Mouse (Mus musculus): ENCODE results near the gene Kcnq1. TPM values are rescaled to one million over a fixed set of nuclear protein-coding genes. Genes with fewer than 3 reads are reported as not detected.

Kcnq1 gene
- polyA plus RNA-seq, 1 experiment from 2014 or later: 6.5 TPM

DNA sequence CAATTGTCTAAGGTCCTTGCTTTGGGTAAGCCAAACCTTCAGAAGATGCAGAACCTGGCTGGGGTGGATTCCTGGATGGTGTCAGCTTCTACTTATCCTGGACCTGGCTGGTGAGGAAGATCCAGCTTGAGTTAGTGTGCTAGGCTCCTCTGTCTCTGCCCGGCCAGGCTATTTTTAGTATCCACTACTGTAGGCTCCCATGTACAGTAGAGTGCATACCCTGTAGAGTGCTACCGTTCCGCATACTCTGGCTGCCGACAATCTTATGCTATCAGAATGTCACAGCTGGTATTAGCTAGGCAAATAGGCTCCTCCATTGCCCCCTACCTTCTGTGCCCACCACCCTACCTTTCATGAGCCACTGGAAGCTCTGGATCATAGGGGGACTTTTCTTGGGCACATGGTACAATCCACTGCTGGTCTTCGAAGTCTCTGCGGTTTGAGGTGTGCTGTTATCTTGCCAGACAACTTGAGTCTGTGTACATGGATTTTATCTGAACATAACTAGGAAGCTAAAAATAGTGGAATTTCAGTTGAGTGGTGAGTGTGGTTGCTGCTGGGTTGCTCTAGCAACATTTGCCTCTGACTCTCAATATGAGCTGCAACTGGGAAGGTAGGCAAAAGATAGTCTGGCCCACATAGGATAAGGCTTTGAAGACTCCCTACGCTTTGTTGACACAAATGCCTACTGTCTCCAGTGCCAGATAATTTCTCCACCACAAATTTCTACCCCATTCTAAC, 258.1 kb downstream of the Kcnq1 start:
- H3K4me1 ChIP-seq: peaks cover 42% of the 10 kb centered on the region
- H3K27ac ChIP-seq: no peak overlapping the region
- WGBS: 93% methylated on average over 7 of the region's 7 CpGs
- H3K9me3 ChIP-seq (replicated peaks): no peaks in the 10 kb centered on the region
- ATAC-seq (replicated peaks; ENCODE audit: low FRiP score): no peak
- H3K4me3 ChIP-seq (replicated peaks): no peak overlapping the region
- no peaks in the 10 kb centered on the region for H3K27me3 ChIP-seq
- H3K36me3 ChIP-seq: no peaks in the 10 kb centered on the region
- H3K4me2 ChIP-seq: no peak overlapping the region
- H3K9ac ChIP-seq: no peak overlapping the region

DNA sequence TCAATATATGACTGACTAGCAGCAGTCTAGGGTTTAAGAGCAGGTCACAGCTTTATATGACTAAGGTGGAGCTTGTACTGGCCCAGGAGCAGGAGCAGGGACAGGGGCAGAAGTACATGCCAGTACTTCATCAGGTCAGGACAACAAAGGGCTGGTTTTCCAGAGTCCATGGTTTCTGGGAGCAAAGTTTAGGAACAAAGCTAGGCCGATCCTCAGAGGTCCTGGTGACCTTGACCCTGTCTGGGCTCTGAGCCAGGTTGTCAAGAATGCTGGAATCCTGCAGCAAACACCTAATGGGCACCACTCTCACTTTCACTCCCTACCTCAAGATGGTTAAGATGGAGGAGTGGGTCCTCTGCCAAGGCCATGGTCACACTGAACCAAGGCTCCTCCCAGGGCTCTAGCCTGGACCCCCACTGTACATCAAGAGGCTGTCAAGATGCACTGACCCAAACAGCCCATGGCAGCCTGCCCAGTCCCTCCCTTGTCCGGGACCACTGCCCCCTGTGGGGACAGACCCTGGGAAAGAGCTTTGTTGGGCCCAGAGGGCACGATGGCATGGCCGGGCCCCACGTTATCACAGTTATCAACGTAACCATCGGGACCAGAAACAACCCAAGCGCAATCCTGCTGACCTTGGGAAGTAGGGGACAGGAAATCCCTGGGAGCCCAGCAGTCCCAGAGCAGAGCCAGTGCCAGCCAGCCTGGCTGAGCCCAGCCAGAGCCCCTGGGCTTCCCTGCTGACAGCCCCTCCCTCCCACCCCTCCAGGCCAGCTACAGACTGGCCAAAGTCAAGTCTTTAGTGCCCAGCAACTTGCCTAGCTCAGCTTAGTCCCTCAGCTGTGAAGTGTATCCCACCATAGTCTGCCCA, 259.0 kb downstream of the Kcnq1 start:
- ATAC-seq (replicated peaks; ENCODE audit: low FRiP score): peak; percentile 56; the same call in 1 of the 2 replicates
- 47% methylated on average over 8 of the region's 8 CpGs for WGBS
- no peak overlapping the region for H3K27ac ChIP-seq
- H3K9ac ChIP-seq: no peak overlapping the region
- no peak overlapping the region for H3K4me2 ChIP-seq
- H3K4me3 ChIP-seq (replicated peaks): no peak overlapping the region
- no peaks in the 10 kb centered on the region for H3K27me3 ChIP-seq
- H3K4me1 ChIP-seq: peaks cover 42% of the 10 kb centered on the region
- no peaks in the 10 kb centered on the region for H3K9me3 ChIP-seq (replicated peaks)
- no peaks in the 10 kb centered on the region for H3K36me3 ChIP-seq

DNA sequence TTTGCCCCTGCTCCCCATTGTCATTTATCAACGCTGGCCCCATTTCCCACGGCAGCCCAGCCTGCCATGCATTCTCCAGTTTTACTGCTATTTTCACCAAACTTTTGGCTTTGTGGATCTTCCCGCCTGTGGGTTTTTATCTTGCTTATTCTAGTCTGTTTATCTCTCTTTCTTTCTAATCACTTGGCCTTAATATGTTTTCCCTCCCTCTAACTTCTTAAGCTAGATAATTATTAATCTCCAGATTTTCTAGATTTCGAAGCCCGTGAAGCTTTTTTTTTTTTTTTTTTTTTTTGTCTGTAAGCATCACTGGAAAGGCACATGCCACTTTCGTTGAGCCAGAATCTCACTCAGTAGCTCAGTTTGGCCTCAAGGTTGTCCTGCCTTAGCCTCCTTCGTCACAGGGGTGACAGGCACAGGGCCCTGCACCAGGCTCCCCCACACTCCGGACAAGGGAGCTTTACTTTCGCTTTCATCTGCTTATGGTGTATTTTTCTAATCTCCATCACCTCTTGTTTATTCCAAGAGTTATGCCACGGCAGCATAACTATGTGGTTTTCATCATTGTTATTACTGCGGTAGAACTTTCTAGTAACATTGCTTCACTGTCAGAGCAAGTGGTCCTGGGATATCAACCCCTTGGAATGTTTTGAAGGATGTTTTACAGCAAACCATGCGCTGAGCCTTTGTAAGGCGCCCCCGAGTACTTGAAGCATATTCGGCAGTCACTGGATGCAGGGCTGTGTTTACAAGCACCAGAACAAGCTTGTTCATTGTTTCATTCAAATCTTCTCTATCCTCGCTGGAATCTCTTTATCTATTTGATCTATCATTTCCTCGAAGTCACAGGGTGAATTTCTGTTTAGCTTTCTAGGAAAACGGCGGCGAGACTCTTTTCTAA, 261.5 kb downstream of the Kcnq1 start:
- peak overlapping the region; percentile 34 for H3K4me2 ChIP-seq
- peak overlapping the region; percentile 37 for H3K27ac ChIP-seq
- H3K4me3 ChIP-seq (replicated peaks): no peak overlapping the region
- WGBS: 49% methylated on average over 20 of the region's 20 CpGs
- H3K27me3 ChIP-seq: no peaks in the 10 kb centered on the region
- ATAC-seq (replicated peaks; ENCODE audit: low FRiP score): no peak
- no peak overlapping the region for H3K9ac ChIP-seq
- no peaks in the 10 kb centered on the region for H3K36me3 ChIP-seq
- H3K9me3 ChIP-seq (replicated peaks): no peaks in the 10 kb centered on the region
- H3K4me1 ChIP-seq: peaks cover 45% of the 10 kb centered on the region

DNA sequence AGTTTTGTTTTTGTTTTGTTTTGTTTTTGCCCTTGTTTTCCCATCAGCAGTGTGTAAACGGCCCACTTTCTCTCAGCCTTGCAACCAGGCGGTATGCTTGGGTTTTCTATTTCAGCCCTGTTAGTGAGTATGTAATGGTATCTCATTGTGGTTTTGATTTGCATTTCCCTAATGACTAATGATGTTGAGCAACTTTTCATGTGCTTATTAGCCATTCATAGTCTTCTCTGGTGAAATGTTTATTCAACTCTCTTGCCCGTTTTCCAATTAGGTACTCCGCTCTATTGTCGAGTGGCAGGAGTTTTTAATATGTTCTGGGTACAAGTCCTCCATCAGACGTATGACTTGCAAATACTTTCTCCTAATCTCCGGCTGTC, 262.1 kb downstream of the Kcnq1 start:
- no peaks in the 10 kb centered on the region for H3K9me3 ChIP-seq (replicated peaks)
- no peaks in the 10 kb centered on the region for H3K36me3 ChIP-seq
- H3K4me3 ChIP-seq (replicated peaks): no peak overlapping the region
- H3K9ac ChIP-seq: no peak overlapping the region
- peak overlapping the region; percentile 34; the same call in 1 of the 2 replicates for H3K4me2 ChIP-seq
- ATAC-seq (replicated peaks; ENCODE audit: low FRiP score): no peak
- peak overlapping the region; percentile 37; the same call in 1 of the 2 replicates for H3K27ac ChIP-seq
- WGBS: 64% methylated on average over 7 of the region's 7 CpGs
- H3K27me3 ChIP-seq: no peaks in the 10 kb centered on the region
- H3K4me1 ChIP-seq: peaks cover 51% of the 10 kb centered on the region

DNA sequence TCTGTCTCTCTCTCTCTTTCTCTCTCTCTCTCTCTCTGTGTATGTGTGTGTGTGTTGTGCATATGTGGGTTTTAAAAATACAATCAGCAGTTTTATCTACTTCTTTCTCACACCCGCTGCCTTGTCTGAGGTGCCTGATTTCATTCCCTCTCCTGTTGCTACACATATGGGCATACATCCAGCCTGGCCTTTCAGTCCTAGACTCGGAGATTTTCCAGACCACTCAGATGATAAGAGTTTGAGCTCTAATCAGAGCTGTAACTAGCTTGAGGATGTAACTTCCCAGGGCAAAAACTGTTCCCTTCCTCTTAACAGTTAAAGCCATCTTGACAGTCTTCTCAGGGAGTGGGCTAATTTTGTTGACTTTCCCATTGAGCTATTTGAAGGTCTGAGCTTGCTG, 265.2 kb downstream of the Kcnq1 start:
- no peak overlapping the region for H3K4me2 ChIP-seq
- no peak overlapping the region for H3K4me3 ChIP-seq (replicated peaks)
- peaks cover 41% of the 10 kb centered on the region for H3K4me1 ChIP-seq
- WGBS: 66% methylated on average over 2 of the region's 2 CpGs
- ATAC-seq (replicated peaks; ENCODE audit: low FRiP score): no peak
- H3K27ac ChIP-seq: no peak overlapping the region
- H3K36me3 ChIP-seq: no peaks in the 10 kb centered on the region
- H3K9me3 ChIP-seq (replicated peaks): no peaks in the 10 kb centered on the region
- no peak overlapping the region for H3K9ac ChIP-seq
- H3K27me3 ChIP-seq: 0 out of 2 replicates have a peak, but pooled peaks cover 4% of the 10 kb centered on the region

DNA sequence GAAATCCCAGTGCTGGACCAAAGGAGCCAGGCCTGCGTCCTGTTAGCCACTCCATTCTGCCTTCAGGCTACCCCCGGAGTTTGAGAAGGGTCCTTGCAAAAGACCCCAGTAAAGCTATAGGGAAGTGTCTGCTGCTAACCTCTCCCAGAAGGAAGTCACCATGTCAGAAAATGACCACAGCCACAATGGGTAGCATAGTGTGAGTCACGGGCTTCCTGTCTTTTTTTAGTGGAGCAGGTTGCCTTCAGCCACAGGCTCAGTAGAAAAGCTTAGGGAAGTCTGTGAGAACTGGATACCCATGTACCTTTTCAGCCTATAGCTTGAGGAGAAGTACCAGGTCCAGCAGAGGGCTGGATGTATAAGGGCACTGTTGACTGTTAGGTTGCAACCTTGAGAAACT, 267.1 kb downstream of the Kcnq1 start:
- ATAC-seq (replicated peaks; ENCODE audit: low FRiP score): no peak
- Histone ChIP-seq H3K27me3 (0 out of 2 replicates have a peak, but pooled peaks cover 4% of the 10 kb centered on the region), H3K9me3 (replicated peaks) (no peaks in the 10 kb centered on the region), H3K4me3 (replicated peaks) (no peak overlapping the region), H3K4me2 (no peak overlapping the region), H3K4me1 (peaks cover 29% of the 10 kb centered on the region), H3K27ac (no peak overlapping the region), H3K9ac (no peak overlapping the region), H3K36me3 (no peaks in the 10 kb centered on the region)
- WGBS: 80% methylated on average over 3 of the region's 3 CpGs

DNA sequence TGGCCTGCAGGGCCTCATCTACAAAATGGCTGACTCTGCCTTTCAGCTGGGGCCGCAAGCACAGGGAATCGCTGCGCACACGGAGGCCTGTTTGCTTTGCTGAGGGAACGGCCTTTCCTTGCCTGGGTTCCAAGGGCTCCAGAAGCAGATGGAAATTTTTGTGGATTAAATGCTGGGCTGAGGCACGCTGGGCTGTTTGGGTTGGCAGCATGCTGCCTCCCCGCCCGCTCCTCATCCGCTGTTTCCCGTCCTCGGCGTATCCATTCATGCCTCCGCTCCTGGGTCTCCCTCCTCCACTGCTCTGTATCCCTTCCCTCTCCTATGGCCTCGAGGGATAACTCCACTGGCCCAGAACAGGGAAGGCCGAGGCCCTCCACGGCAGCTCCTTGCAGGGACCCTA, 269.8 kb downstream of the Kcnq1 start:
- ATAC-seq (replicated peaks; ENCODE audit: low FRiP score): 0 out of 2 replicates have a peak, but pooled peaks have one; percentile 19
- no peak overlapping the region for H3K4me3 ChIP-seq (replicated peaks)
- H3K4me2 ChIP-seq: no peak overlapping the region
- peaks cover 32% of the 10 kb centered on the region for H3K4me1 ChIP-seq
- H3K27me3 ChIP-seq: peaks cover 4% of the 10 kb centered on the region; the same call in 1 of the 2 replicates
- WGBS: 69% methylated on average over 16 of the region's 16 CpGs
- no peaks in the 10 kb centered on the region for H3K36me3 ChIP-seq
- H3K9me3 ChIP-seq (replicated peaks): no peaks in the 10 kb centered on the region
- no peak overlapping the region for H3K9ac ChIP-seq
- H3K27ac ChIP-seq: peak overlapping the region; percentile 45; the same call in 1 of the 2 replicates

DNA sequence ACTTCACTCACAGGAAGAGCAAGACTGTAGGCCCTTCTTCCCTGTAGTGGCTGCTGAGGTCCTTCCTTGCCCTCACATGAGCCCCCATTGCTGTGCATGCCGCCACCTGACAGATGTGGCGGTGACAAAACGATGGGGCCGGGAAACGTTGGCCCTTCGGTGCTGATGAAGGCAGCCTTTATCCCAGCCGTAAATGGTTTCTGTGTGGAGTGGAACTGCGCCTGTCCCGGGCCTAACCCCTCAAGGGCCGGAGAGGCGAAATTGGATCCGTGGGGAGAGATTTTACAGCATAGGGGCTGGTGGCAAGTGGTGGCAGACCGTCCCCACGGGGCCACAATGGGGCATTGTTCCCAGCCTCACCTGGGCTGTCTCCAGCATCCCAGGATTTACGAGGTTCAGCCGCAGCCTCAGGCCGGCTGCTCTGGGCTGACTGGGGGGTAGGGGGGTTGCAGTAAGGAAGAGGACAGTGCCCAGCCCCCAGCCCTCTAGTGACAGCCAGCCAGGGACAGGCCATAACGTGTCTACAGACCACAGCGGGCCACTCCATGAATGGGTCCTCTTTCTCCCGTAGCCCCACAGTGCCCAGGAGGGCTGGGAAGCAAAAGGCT, 274.4 kb downstream of the Kcnq1 start:
- Histone ChIP-seq H3K36me3 (no peaks in the 10 kb centered on the region), H3K27ac (no peak overlapping the region), H3K4me1 (peaks cover 16% of the 10 kb centered on the region), H3K9ac (no peak overlapping the region), H3K9me3 (replicated peaks) (no peaks in the 10 kb centered on the region), H3K27me3 (no peaks in the 10 kb centered on the region; the same call in 1 of the 2 replicates), H3K4me2 (no peak overlapping the region), H3K4me3 (replicated peaks) (no peak overlapping the region)
- 37% methylated on average over 20 of the region's 20 CpGs for WGBS
- 0 out of 2 replicates have a peak, but pooled peaks have one; percentile 35 for ATAC-seq (replicated peaks; ENCODE audit: low FRiP score)

DNA sequence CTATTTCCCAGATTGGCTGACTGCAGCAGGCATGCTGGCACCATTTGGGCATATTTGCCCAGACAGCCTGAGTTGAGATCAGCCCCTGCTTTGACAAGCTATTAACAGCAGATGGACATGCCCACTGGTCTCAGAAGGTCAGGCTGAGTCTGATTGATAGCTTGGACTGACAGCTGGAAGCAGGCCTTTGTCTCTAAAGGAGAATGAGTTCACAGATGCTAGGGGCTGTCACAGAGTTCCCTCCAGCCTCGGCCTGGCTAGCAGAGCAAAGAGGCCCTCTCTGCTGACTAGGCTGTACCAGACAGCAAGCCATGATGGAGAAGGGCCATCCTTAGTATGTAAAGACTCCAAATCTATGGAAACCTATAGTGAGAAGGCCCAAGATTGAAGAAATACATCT, 280.5 kb downstream of the Kcnq1 start:
- Histone ChIP-seq H3K9me3 (replicated peaks) (no peaks in the 10 kb centered on the region), H3K4me2 (no peak overlapping the region), H3K27ac (no peak overlapping the region), H3K4me3 (replicated peaks) (no peak overlapping the region), H3K9ac (no peak overlapping the region), H3K27me3 (no peaks in the 10 kb centered on the region; the same call in 1 of the 2 replicates), H3K4me1 (peaks cover 28% of the 10 kb centered on the region), H3K36me3 (no peaks in the 10 kb centered on the region)
- ATAC-seq (replicated peaks; ENCODE audit: low FRiP score): no peak
- WGBS: 25% methylated on average over 1 of the region's 1 CpGs

DNA sequence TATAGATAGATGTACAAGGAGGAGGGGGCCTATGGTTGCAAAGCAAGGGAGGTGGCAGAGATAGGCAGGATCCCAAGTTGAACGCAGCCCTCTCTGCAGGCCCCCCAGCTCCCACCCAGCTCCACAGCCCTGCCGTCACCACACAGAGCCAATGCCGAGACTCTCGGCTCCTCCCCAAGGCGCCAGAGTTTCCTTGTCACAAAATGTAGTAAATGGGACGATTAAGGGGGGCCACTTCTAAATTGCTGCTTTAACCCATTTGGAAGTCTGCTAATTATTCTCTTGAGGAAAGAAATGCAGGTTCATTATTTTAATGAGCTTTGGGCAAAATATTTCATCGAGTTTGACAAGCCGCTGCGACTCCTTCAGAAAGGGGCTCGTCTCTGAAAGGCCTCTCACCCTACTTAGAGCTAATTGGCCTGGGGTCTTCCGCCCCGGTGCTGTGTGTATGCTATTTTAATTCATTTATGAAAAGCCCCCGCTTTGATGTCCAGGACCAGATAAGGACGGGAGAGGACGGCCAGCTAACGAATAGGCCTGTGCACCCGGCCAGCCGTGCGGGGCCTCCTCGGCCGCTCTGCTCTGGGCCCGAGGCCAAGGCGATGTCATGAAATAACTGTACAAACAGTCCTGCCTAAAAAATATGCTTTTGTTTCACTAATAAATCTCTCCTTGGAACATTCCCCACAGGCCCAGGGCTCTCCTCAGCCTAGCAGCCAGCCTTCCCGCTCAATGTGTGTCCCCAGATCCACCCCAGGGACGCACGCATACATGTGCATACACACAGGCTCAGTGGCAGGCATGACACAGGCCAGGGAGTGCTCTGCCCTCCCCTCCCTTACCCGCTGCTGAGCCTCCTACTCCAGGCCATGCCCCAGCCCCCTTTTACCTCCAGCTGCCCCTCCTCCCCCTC, 282.9 kb downstream of the Kcnq1 start:
- WGBS: 31% methylated on average over 27 of the region's 27 CpGs
- Histone ChIP-seq H3K27me3 (no peaks in the 10 kb centered on the region; the same call in 1 of the 2 replicates), H3K4me3 (replicated peaks) (no peak overlapping the region), H3K36me3 (no peaks in the 10 kb centered on the region), H3K9me3 (replicated peaks) (no peaks in the 10 kb centered on the region; the same call in 1 of the 2 replicates), H3K9ac (no peak overlapping the region), H3K4me1 (peaks cover 28% of the 10 kb centered on the region), H3K27ac (peak overlapping the region; percentile 80), H3K4me2 (peak overlapping the region; percentile 31)
- ATAC-seq (replicated peaks; ENCODE audit: low FRiP score): peak; percentile 92
